Mouse (Mus musculus) forebrain, embryonic 14.5 days (tissue): ENCODE data around the gene Laptm4a. TPM values are rescaled to one million over a fixed set of nuclear protein-coding genes. Genes with fewer than 3 reads are reported as not detected.
"Not testable (repeated sequence)": the region's sequence is repeated elsewhere in the genome, so short reads cannot be mapped to it uniquely, and the experiment has no call there.

Experiments used
- ATAC-seq: fragments of 200-750 bp; cut with Nextera tagmentation; 2 replicates; pipeline ENCODE4 v1.8.0; 2017; ENCODE audit warnings: mild to moderate bottlenecking, moderate library complexity
- DNase-seq: peaks from one replicate; pipeline ENCODE4 v3.0.0-alpha.2; 2015; ENCODE audit warnings: low spot score
- H3K27ac ChIP-seq: fragments of 300-500 bp; sonication (generic); 2 replicates; pipeline ENCODE4 v1.5.1; 2014; ENCODE audit warnings: low read depth, mild to moderate bottlenecking, control low read depth, low read length, moderate library complexity
- H3K27me3 ChIP-seq: fragments of 300-500 bp; sonication (generic); replicated peaks from 2 replicates; pipeline ENCODE4 v1.6.1; 2014; ENCODE audit warnings: low read length, control low read depth, mixed read lengths; ENCODE audit not compliant: control insufficient read depth, insufficient read depth
- H3K36me3 ChIP-seq: fragments of 300-500 bp; sonication (generic); 2 replicates; pipeline ENCODE4 v1.6.1; 2014; ENCODE audit warnings: low read length, control low read depth; ENCODE audit not compliant: control insufficient read depth, insufficient read depth
- H3K4me1 ChIP-seq: fragments of 300-500 bp; sonication (generic); 2 replicates; pipeline ENCODE4 v1.6.1; 2014; ENCODE audit warnings: antibody characterized with exemption, low read length, control low read depth; ENCODE audit not compliant: control insufficient read depth, insufficient read depth
- H3K4me2 ChIP-seq: fragments of 300-500 bp; sonication (generic); 2 replicates; pipeline ENCODE4 v1.6.1; 2014; ENCODE audit warnings: mild to moderate bottlenecking, control low read depth, low read length
- H3K4me3 ChIP-seq: fragments of 300-500 bp; sonication (generic); 2 replicates; pipeline ENCODE4 v1.5.1; 2014; ENCODE audit warnings: low read depth, low read length, control low read depth
- H3K9ac ChIP-seq: fragments of 300-500 bp; sonication (generic); 2 replicates; pipeline ENCODE4 v1.6.1; 2014; ENCODE audit warnings: mild to moderate bottlenecking, low read length, control low read depth, moderate library complexity
- H3K9me3 ChIP-seq: fragments of 300-500 bp; sonication (generic); replicated peaks from 2 replicates; pipeline ENCODE4 v1.6.1; 2016; ENCODE audit warnings: low read length, control low read depth, mixed read lengths; ENCODE audit not compliant: control insufficient read depth
- WGBS: fragments of 180-500 bp; shearing (Covaris S2); extraction: QIAGEN DNeasy Blood & Tissue Kit; methylation state at CpG from one replicate; pipeline ENCODE4 v1.1.7; 2014; 5-methylcytosine and 5-hydroxymethylcytosine counted together
- polyA plus RNA-seq: library from polyadenylated mRNA; unstranded; fragments of >200 nt; fragmentation: Nextera tagmentation; extraction: Ambion mirVana; gene quantifications from 2 replicates; pipeline ENCODE4 v1.2.1, GENCODE M21; 2014

Gene Laptm4a
- polyA plus RNA-seq, 1 experiment from 2014 or later = 199 TPM

DNA sequence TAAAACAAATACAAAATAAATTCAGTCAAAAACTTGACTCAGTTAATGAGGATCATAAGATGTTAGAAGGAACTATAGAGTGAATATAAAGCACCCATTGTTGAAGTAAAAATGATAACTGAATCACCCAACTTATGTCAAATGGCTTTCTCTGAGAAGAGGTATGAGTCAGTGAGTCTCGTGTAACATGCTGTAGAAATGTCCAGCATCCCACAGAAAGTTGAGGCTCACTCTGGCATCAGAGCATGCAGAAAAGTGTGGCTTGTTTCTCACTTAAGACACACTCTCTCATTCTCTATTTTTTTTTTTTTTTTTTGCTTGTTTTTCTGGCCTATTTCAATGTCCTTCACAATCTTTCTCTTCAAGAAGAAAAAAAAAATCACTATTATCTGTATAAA lies 469 bp upstream of the Laptm4a start:
- peaks cover 3% of the 10 kb centered on the region; the same call in 1 of the 2 replicates for H3K36me3 ChIP-seq
- H3K9ac ChIP-seq = peak overlapping the region; percentile 94
- no peaks in the 10 kb centered on the region for H3K9me3 ChIP-seq
- DNase-seq (no peak), ATAC-seq (no peak)
- no peaks in the 10 kb centered on the region for H3K27me3 ChIP-seq
- peaks cover 25% of the 10 kb centered on the region for H3K4me1 ChIP-seq
- H3K4me2 ChIP-seq = peak overlapping the region; percentile 47
- H3K4me3 ChIP-seq = peak overlapping the region; percentile 74
- 27% methylated on average over 1 of the region's 1 CpGs for WGBS
- peak overlapping the region; percentile 97 for H3K27ac ChIP-seq

DNA sequence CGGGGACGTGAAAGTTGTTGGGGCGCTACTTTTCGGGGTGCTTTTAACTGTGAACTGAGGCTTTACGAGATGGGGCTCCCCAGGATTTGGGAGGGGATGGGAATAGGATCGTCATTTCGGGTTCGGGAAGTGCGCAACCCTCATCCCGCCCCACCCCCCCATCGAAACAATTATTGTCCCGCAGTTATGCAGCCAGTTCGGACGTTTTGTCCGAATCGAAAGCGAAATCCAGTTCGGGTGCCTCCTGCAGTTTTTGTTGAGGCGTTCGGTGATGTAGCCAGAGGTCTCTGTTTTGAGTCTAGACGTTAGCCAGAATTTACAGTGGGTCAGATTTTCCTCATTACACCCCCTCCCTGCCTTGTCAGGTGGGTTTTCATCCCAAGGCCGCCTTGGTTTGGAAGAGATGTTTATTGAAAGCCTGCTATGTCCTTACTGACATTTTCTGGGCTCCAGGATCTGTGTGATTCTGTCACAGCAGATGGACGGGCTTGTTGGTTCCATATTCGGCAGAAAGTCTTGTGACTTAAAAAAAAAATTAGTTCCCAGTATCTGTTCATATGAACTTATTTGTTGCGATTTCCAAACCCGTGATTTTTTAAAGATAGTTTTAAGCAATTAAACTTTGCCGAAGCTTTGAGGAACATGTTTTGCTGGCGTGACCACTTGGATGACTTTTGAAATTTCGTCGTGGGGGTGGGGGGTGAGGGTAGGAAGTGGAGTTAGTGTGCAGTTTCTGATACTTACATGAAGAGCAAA lies 1.1 kb downstream of the Laptm4a start:
- H3K9ac ChIP-seq = peak overlapping the region; percentile 94
- H3K9me3 ChIP-seq = no peaks in the 10 kb centered on the region
- H3K4me3 ChIP-seq = peak overlapping the region; percentile 74
- ATAC-seq (no peak), DNase-seq (peak; percentile 52)
- WGBS = 4% methylated on average over 30 of the region's 30 CpGs
- peaks cover 25% of the 10 kb centered on the region for H3K4me1 ChIP-seq
- no peaks in the 10 kb centered on the region for H3K27me3 ChIP-seq
- H3K36me3 ChIP-seq = peaks cover 6% of the 10 kb centered on the region; the same call in 1 of the 2 replicates
- peak overlapping the region; percentile 97 for H3K27ac ChIP-seq
- peak overlapping the region; percentile 81 for H3K4me2 ChIP-seq

DNA sequence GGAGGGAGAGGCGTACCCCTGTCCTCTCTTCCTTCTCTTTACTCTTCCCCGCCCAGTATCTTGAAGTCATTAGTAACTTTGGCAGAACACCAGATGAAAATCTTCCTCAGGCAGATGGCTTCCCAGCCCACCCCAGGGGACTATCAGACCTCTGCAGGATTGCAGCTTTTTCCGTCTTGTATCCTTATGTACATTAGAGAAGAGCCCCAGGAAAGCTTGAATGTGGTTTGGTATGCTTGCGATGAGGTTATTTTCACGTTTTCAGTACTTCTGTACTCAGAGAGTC lies 1.6 kb downstream of the Laptm4a start:
- WGBS = 40% methylated on average over 5 of the region's 5 CpGs
- peak overlapping the region; percentile 74 for H3K4me3 ChIP-seq
- peaks cover 25% of the 10 kb centered on the region for H3K4me1 ChIP-seq
- ATAC-seq (no peak), DNase-seq (peak; percentile 68)
- H3K27me3 ChIP-seq = no peaks in the 10 kb centered on the region
- peaks cover 6% of the 10 kb centered on the region; the same call in 1 of the 2 replicates for H3K36me3 ChIP-seq
- H3K9me3 ChIP-seq = no peaks in the 10 kb centered on the region
- peak overlapping the region; percentile 94 for H3K9ac ChIP-seq
- peak overlapping the region; percentile 81 for H3K4me2 ChIP-seq
- no peak overlapping the region for H3K27ac ChIP-seq

DNA sequence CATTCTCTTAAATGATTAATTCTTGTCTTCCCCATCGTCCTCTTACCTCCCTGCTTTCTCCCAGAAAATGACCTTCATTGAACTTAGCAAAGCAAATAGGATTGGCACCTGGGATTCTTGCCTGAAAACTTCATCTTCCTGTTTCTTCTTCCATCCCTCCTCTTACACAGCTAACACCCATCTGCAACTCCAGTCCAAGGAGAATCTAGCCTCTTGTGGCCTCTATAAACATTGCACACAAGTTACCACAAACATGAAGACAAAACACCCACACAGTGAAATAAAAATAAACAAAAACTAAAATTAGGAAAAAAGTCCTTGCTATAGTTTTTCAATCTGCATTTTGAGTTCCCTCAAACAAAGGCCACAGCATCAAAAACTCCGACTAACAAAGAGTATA lies 2.1 kb downstream of the Laptm4a start:
- Histone ChIP-seq H3K27me3 (no peaks in the 10 kb centered on the region), H3K9ac (peak overlapping the region; percentile 94; the same call in 1 of the 2 replicates), H3K4me1 (peaks cover 25% of the 10 kb centered on the region), H3K4me3 (peak overlapping the region; percentile 74), H3K9me3 (no peaks in the 10 kb centered on the region), H3K27ac (no peak overlapping the region), H3K36me3 (peaks cover 6% of the 10 kb centered on the region; the same call in 1 of the 2 replicates), H3K4me2 (peak overlapping the region; percentile 81)
- 45% methylated on average over 2 of the region's 2 CpGs for WGBS
- ATAC-seq (no peak), DNase-seq (no peak)

DNA sequence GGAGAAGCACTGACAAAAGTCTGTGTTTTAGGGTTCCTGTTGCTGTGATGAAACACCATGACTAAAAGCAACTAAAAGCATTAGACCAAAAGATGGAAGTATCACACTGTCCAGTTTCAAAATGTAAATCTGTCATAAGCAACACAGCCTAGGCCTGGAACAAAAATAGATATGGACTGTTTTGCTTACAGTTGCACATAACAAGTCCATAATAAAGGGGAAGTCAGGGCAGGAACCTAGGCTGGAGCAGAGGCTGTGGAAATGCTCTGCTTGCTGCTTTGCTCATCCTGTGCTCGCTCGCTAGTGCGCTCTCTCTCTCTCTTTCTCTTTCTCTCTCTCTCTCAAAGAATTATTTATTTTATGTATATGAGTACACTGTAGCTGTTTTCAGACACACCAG lies 6.2 kb downstream of the Laptm4a start:
- Histone ChIP-seq H3K4me1 (peaks cover 20% of the 10 kb centered on the region), H3K4me2 (no peak overlapping the region), H3K9ac (no peak overlapping the region), H3K9me3 (no peaks in the 10 kb centered on the region), H3K27me3 (no peaks in the 10 kb centered on the region), H3K36me3 (peaks cover 8% of the 10 kb centered on the region; the same call in 1 of the 2 replicates), H3K27ac (no peak overlapping the region), H3K4me3 (no peak overlapping the region)
- no peak for DNase-seq
- WGBS = 92% methylated on average over 3 of the region's 3 CpGs
- no peak for ATAC-seq

DNA sequence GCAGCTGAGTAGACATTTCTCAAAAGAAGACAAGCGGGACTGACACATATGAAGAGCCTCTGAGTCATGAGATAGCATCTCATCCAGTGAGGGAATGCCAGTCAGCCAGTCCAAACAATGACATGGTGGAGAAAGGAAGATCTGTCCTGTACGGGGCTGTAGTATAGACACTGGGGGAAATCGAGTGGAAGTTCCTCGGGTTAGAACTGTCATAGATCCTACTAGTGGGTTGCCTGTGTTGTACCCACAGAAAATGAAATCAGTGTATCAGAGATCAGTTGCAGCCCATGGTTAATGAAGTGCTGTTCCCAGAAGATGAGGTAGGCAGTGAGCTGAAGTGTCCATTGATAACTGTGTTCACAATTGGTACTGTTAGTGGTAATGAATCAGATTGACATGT lies 7.3 kb downstream of the Laptm4a start:
- H3K4me3 ChIP-seq = no peak overlapping the region
- no peak overlapping the region for H3K9ac ChIP-seq
- H3K36me3 ChIP-seq = peaks cover 13% of the 10 kb centered on the region
- DNase-seq = no peak
- 80% methylated on average over 4 of the region's 4 CpGs for WGBS
- no peak overlapping the region for H3K4me2 ChIP-seq
- no peaks in the 10 kb centered on the region for H3K27me3 ChIP-seq
- H3K27ac ChIP-seq = no peak overlapping the region
- ATAC-seq = no peak
- peaks cover 12% of the 10 kb centered on the region; the same call in 1 of the 2 replicates for H3K4me1 ChIP-seq
- no peaks in the 10 kb centered on the region for H3K9me3 ChIP-seq

DNA sequence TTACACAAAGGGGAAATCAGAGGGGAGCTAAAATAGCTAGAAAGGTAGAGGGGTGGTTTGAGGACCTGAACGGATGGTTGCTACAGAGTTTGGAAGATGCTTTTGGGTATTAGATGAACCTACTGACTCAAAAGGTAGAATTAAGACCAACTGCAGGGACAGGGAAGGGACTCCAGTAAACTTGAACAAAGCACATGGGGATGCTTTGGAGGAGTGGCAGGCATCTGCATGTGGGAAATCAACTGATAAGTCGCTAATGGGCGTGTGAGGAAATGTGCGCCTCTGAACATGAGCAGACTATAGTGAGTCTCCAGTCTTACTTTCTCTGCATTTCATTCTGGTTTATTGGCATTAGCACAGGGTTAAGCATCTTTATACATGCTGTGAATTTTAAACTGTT lies 9.6 kb downstream of the Laptm4a start:
- H3K36me3 ChIP-seq = peaks cover 28% of the 10 kb centered on the region
- 82% methylated on average over 4 of the region's 4 CpGs for WGBS
- no peaks in the 10 kb centered on the region for H3K27me3 ChIP-seq
- no peak overlapping the region for H3K27ac ChIP-seq
- H3K9me3 ChIP-seq = no peaks in the 10 kb centered on the region
- ATAC-seq (no peak), DNase-seq (no peak)
- H3K4me1 ChIP-seq = no peaks in the 10 kb centered on the region
- H3K4me2 ChIP-seq = no peak overlapping the region
- no peak overlapping the region for H3K9ac ChIP-seq
- no peak overlapping the region for H3K4me3 ChIP-seq

DNA sequence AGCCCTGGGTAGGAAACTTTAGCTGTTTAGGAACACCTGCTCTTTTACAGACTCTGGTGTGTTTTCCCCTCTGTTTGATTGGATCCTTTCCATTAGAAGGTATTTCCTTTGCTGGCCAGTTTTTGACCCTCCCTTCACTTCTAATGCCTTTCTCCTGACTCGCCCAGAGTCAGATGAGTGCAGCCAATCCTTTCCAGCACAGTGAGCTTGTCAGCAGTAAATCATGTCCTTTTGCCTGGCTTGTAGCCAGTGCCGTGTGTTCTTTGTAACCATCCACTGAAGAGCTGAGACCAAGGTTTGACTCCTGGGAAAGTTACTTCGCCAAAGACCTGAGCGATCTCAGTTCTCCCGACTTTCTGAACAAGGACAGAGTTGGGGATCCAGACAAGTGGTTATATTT lies 13.9 kb downstream of the Laptm4a start:
- no peaks in the 10 kb centered on the region for H3K4me1 ChIP-seq
- no peak overlapping the region for H3K4me3 ChIP-seq
- H3K4me2 ChIP-seq = no peak overlapping the region
- no peak for ATAC-seq
- no peak overlapping the region for H3K27ac ChIP-seq
- H3K36me3 ChIP-seq = peaks cover 59% of the 10 kb centered on the region
- WGBS = 85% methylated on average over 5 of the region's 5 CpGs
- H3K27me3 ChIP-seq = no peaks in the 10 kb centered on the region
- H3K9me3 ChIP-seq = no peaks in the 10 kb centered on the region
- H3K9ac ChIP-seq = no peak overlapping the region
- DNase-seq = no peak

DNA sequence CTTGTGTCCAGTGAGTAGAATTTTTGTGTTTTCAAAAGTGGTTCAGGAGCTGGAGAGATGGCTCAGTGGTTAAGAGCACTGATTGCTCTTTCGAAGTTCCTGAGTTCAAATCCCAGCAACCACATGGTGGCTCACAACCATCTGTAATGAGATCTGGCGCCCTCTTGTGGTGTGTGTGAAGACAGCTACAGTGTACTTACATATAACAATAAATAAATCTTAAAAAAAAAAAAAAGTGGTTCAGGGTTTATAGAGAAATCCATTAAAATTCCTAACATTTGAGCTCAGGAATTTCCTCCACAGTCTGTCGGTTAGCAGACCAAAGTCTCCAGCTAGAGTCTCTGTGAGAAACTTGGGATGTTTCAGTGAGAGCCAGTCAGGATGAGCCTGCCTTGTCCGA lies 14.7 kb downstream of the Laptm4a start:
- H3K36me3 ChIP-seq = peaks cover 59% of the 10 kb centered on the region
- H3K4me2 ChIP-seq, ATAC-seq, H3K9me3 ChIP-seq, H3K27me3 ChIP-seq, H3K27ac ChIP-seq, DNase-seq, H3K4me3 ChIP-seq, H3K9ac ChIP-seq, H3K4me1 ChIP-seq: not testable (repeated sequence)
- WGBS = 74% methylated on average over 4 of the region's 4 CpGs
